Mouse (Mus musculus): ENCODE measurements at regions not wholly inside any gene's neighbourhood (a gene's known extent, or its start where the extent isn't known, plus 50 kb on each side); places are given as distances from the start of the nearest gene placed in this dataset.

DNA sequence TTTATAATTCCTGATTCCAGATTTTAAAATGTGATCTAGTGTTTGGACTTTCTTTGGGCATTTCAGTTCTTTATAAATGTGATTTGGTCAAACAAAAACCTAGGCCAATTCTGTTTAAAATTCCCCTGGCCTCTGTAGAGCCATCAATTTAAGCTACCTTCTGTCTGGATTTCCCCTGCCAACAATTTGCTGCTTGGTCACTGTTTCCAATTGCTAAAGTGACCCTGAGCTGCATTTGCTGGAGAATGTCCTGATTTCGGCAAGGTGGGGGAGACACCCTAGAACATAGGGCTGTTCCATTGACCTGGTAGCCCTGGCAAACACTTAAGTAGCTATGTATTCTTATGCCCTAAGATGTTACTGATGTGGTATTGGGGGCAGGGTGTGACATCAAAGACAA is 386.3 kb upstream of the Pou3f3 start:
- no peaks in the 10 kb centered on the region for H3K4me1 ChIP-seq (ENCODE audit: control insufficient read depth, insufficient read depth, low read length)
- H3K27ac ChIP-seq (ENCODE audit: insufficient read depth, low read length) = no peak overlapping the region
- no peak overlapping the region for H3K4me3 ChIP-seq (ENCODE audit: low read depth, low read length)
- H3K36me3 ChIP-seq (ENCODE audit: control insufficient read depth, insufficient read depth, low read length, poor library complexity, severe bottlenecking) = no peaks in the 10 kb centered on the region
- no peaks in the 10 kb centered on the region for H3K9me3 ChIP-seq (replicated peaks; ENCODE audit: control insufficient read depth, insufficient read depth, low read length, poor library complexity, severe bottlenecking)
- TF ChIP-seq EP300 (IDR thresholded peaks at IDR 0.05; ENCODE audit: insufficient read depth, low read depth, low read length) (no peak), CTCF (IDR thresholded peaks at IDR 0.05; ENCODE audit: low read depth, low read length) (no peak), POLR2A (IDR thresholded peaks at IDR 0.05; ENCODE audit: insufficient read depth, low read length) (no peak)
- H3K27me3 ChIP-seq (ENCODE audit: control insufficient read depth, insufficient read depth, low read length, poor library complexity, severe bottlenecking) = no peaks in the 10 kb centered on the region
- H3K9ac ChIP-seq (ENCODE audit: low read depth, poor library complexity, severe bottlenecking) = no peak overlapping the region

DNA sequence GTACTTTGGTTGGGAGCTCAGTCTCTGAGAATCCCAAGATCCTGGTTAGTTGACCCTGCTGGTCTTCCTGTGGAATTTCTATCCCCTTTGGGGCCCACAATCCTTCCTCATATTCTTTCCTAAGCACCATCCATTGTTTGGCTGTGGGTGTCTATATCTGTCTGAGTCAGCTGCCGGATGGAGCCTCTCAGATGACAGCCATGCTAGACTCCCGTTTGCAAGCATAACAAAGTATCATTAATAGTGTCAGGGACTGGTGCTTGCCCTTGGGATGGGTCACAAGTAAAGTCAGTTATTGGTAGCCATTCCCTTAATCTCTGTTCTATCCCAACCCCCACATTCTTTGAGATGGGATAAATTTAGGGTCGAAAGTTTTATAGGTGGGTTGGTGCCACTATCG is 382.1 kb upstream of the Pou3f3 start:
- H3K4me1 ChIP-seq (ENCODE audit: control insufficient read depth, insufficient read depth, low read length) = no peaks in the 10 kb centered on the region
- no peak overlapping the region for H3K9ac ChIP-seq (ENCODE audit: low read depth, poor library complexity, severe bottlenecking)
- no peak for TF ChIP-seq CTCF (IDR thresholded peaks at IDR 0.05; ENCODE audit: low read depth, low read length)
- no peak for TF ChIP-seq POLR2A (IDR thresholded peaks at IDR 0.05; ENCODE audit: insufficient read depth, low read length)
- TF ChIP-seq EP300 (IDR thresholded peaks at IDR 0.05; ENCODE audit: insufficient read depth, low read depth, low read length) = no peak
- no peak overlapping the region for H3K27ac ChIP-seq (ENCODE audit: insufficient read depth, low read length)
- H3K27me3 ChIP-seq (ENCODE audit: control insufficient read depth, insufficient read depth, low read length, poor library complexity, severe bottlenecking) = no peaks in the 10 kb centered on the region
- no peaks in the 10 kb centered on the region for H3K9me3 ChIP-seq (replicated peaks; ENCODE audit: control insufficient read depth, insufficient read depth, low read length, poor library complexity, severe bottlenecking)
- no peak overlapping the region for H3K4me3 ChIP-seq (ENCODE audit: low read depth, low read length)
- no peaks in the 10 kb centered on the region for H3K36me3 ChIP-seq (ENCODE audit: control insufficient read depth, insufficient read depth, low read length, poor library complexity, severe bottlenecking)

DNA sequence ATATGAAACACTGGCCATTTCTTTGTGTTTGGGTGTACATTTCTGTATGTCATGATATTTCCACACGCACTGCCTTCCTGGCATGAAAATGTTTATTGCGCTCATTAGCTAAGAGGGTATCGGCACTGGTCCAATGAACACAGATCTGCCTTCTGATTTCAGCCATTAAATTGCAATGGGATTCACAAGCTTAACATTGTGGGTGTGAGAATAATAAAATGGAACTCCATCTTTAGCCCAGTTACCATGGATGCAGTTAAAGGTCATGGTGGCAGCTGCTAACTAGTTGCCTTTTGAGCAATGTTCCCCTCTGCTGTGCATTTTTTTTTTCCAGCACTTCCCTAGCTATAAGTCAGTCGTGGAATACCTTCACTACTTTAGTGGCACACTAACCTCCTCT is 343.7 kb upstream of the Pou3f3 start:
- H3K36me3 ChIP-seq (ENCODE audit: control insufficient read depth, insufficient read depth, low read length, poor library complexity, severe bottlenecking) = no peaks in the 10 kb centered on the region
- no peak overlapping the region for H3K9ac ChIP-seq (ENCODE audit: low read depth, poor library complexity, severe bottlenecking)
- no peaks in the 10 kb centered on the region for H3K9me3 ChIP-seq (replicated peaks; ENCODE audit: control insufficient read depth, insufficient read depth, low read length, poor library complexity, severe bottlenecking)
- H3K4me3 ChIP-seq (ENCODE audit: low read depth, low read length) = no peak overlapping the region
- H3K4me1 ChIP-seq (ENCODE audit: control insufficient read depth, insufficient read depth, low read length) = no peaks in the 10 kb centered on the region
- TF ChIP-seq EP300 (IDR thresholded peaks at IDR 0.05; ENCODE audit: insufficient read depth, low read depth, low read length) (no peak), CTCF (IDR thresholded peaks at IDR 0.05; ENCODE audit: low read depth, low read length) (no peak)
- no peak overlapping the region for H3K27ac ChIP-seq (ENCODE audit: insufficient read depth, low read length)
- no peaks in the 10 kb centered on the region for H3K27me3 ChIP-seq (ENCODE audit: control insufficient read depth, insufficient read depth, low read length, poor library complexity, severe bottlenecking)

DNA sequence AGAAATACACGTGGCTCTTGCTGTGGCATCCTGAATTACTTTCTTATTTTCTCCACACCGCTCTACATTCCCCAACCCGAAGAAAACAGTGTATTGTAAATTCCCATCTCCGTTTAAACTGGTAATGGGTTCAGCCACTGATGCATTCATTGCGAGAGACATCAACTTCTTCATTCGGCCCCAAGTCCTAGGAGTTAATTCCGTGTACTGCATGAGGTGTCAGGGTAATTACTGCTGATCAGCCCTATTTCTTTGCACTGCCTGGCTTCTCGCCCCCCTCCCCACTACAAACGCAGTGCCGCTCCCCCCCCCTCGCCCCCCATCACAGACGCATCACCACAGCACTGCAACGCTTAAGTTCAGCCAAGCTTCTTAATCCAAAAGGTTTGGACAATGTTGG is 343.2 kb upstream of the Pou3f3 start:
- Histone ChIP-seq H3K27me3 (ENCODE audit: control insufficient read depth, insufficient read depth, low read length, poor library complexity, severe bottlenecking) (no peaks in the 10 kb centered on the region), H3K4me1 (ENCODE audit: control insufficient read depth, insufficient read depth, low read length) (no peaks in the 10 kb centered on the region), H3K9me3 (replicated peaks; ENCODE audit: control insufficient read depth, insufficient read depth, low read length, poor library complexity, severe bottlenecking) (no peaks in the 10 kb centered on the region), H3K27ac (ENCODE audit: insufficient read depth, low read length) (no peak overlapping the region), H3K9ac (ENCODE audit: low read depth, poor library complexity, severe bottlenecking) (no peak overlapping the region), H3K4me3 (ENCODE audit: low read depth, low read length) (no peak overlapping the region), H3K36me3 (ENCODE audit: control insufficient read depth, insufficient read depth, low read length, poor library complexity, severe bottlenecking) (no peaks in the 10 kb centered on the region)
- TF ChIP-seq CTCF (IDR thresholded peaks at IDR 0.05; ENCODE audit: low read depth, low read length) (no peak), POLR2A (IDR thresholded peaks at IDR 0.05; ENCODE audit: insufficient read depth, low read length) (no peak), EP300 (IDR thresholded peaks at IDR 0.05; ENCODE audit: insufficient read depth, low read depth, low read length) (no peak)

DNA sequence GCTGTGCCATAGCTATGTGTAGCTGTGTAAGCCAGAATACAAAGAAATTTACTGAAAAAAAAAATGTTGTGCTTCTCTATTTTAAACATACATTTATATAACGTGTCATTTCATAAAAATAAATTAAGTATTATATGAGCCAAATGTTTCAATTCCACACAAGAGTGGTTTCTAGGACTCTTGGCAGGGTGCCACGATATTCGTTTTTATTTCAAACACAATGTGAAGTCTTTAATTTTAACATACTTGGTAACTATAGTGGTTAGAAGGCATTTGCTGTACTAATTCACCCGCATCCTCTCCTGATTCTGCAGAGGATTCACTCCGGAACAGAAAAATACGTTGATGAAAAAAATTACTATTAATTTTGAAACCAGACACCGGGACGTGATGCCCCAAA is 342.5 kb upstream of the Pou3f3 start:
- no peaks in the 10 kb centered on the region for H3K36me3 ChIP-seq (ENCODE audit: control insufficient read depth, insufficient read depth, low read length, poor library complexity, severe bottlenecking)
- H3K27ac ChIP-seq (ENCODE audit: insufficient read depth, low read length) = no peak overlapping the region
- H3K27me3 ChIP-seq (ENCODE audit: control insufficient read depth, insufficient read depth, low read length, poor library complexity, severe bottlenecking) = no peaks in the 10 kb centered on the region
- H3K9me3 ChIP-seq (replicated peaks; ENCODE audit: control insufficient read depth, insufficient read depth, low read length, poor library complexity, severe bottlenecking) = no peaks in the 10 kb centered on the region
- H3K4me3 ChIP-seq (ENCODE audit: low read depth, low read length) = no peak overlapping the region
- H3K4me1 ChIP-seq (ENCODE audit: control insufficient read depth, insufficient read depth, low read length) = no peaks in the 10 kb centered on the region
- H3K9ac ChIP-seq (ENCODE audit: low read depth, poor library complexity, severe bottlenecking) = no peak overlapping the region
- TF ChIP-seq CTCF (IDR thresholded peaks at IDR 0.05; ENCODE audit: low read depth, low read length) (no peak), EP300 (IDR thresholded peaks at IDR 0.05; ENCODE audit: insufficient read depth, low read depth, low read length) (no peak), POLR2A (IDR thresholded peaks at IDR 0.05; ENCODE audit: insufficient read depth, low read length) (no peak)

DNA sequence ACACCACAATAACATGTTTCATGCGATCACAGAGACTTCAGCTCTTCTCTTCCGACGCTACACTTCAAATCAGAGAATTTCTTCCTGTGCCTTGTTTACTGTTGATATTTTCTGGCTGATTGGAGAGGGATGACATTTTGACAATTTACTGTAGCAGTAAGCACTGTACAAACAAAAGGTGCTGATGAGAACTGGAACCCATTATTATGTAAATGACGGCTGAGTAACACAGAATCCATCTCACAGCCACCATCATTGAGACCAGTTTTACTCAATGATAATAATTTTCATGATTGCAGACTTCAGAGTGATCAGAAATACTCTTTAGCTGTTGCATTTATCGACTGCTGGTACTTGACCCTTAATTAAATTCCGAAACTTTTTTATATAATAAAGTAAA is 341.5 kb upstream of the Pou3f3 start:
- TF ChIP-seq CTCF (IDR thresholded peaks at IDR 0.05; ENCODE audit: low read depth, low read length) = no peak
- TF ChIP-seq POLR2A (IDR thresholded peaks at IDR 0.05; ENCODE audit: insufficient read depth, low read length) = no peak
- TF ChIP-seq EP300 (IDR thresholded peaks at IDR 0.05; ENCODE audit: insufficient read depth, low read depth, low read length) = no peak
- H3K4me1 ChIP-seq (ENCODE audit: control insufficient read depth, insufficient read depth, low read length) = no peaks in the 10 kb centered on the region
- no peak overlapping the region for H3K4me3 ChIP-seq (ENCODE audit: low read depth, low read length)
- H3K36me3 ChIP-seq (ENCODE audit: control insufficient read depth, insufficient read depth, low read length, poor library complexity, severe bottlenecking) = no peaks in the 10 kb centered on the region
- no peaks in the 10 kb centered on the region for H3K9me3 ChIP-seq (replicated peaks; ENCODE audit: control insufficient read depth, insufficient read depth, low read length, poor library complexity, severe bottlenecking)
- H3K9ac ChIP-seq (ENCODE audit: low read depth, poor library complexity, severe bottlenecking) = no peak overlapping the region
- no peaks in the 10 kb centered on the region for H3K27me3 ChIP-seq (ENCODE audit: control insufficient read depth, insufficient read depth, low read length, poor library complexity, severe bottlenecking)
- no peak overlapping the region for H3K27ac ChIP-seq (ENCODE audit: insufficient read depth, low read length)

All from ES-Bruce4 (cell line).